Mouse (Mus musculus): ENCODE results near the gene Shank2.

DNA sequence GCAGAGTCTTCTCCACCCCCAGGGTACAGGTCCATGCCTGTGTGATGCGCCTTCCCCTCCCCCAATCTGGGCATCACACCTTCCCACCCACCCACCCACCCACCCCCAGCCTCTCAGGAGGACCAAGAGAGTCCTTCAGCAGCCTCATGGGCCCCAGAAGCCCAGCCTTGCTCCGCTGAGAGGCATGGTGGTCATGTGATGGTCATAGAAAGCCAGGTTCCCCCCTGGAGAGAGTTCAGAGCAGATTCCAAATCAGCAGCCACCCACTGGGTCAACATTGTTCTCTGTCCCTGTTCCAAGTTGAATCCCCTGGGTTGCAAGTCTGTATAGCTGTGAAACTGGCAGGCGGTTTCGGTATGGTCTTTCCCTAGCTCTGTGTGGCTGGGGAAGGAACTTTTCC lies 284.2 kb downstream of the Shank2 start:
- no peak for TF ChIP-seq MAFK (IDR thresholded peaks at IDR 0.05; ENCODE audit: insufficient read depth, low read depth, low read length)
- no peak for TF ChIP-seq HCFC1 (IDR thresholded peaks at IDR 0.05; ENCODE audit: borderline replicate concordance, insufficient read depth, low read length)
- no peak for TF ChIP-seq ZC3H11A (IDR thresholded peaks at IDR 0.05; ENCODE audit: borderline replicate concordance, low read depth, low read length)
